Mouse (Mus musculus) midbrain, embryonic 10.5 days (tissue): Measurements from ENCODE around the gene Ms4a6c. TPM values are rescaled to one million over a fixed set of nuclear protein-coding genes. Genes with fewer than 3 reads are reported as not detected.
"Not testable (repeated sequence)": the region's sequence is repeated elsewhere in the genome, so short reads cannot be mapped to it uniquely, and the experiment has no call there.

Source experiments
- DNase-seq: peaks from one replicate; pipeline ENCODE4 v3.0.0-alpha.2; 2017; ENCODE audit warnings: low spot score
- H3K27ac ChIP-seq: fragments of 300-500 bp; sonication (generic); replicated peaks from 2 replicates; pipeline ENCODE4 v1.5.1; 2016; ENCODE audit warnings: mild to moderate bottlenecking
- H3K27me3 ChIP-seq: fragments of 300-500 bp; sonication (generic); 2 replicates; pipeline ENCODE4 v1.6.1; 2016; ENCODE audit warnings: low read depth, mild to moderate bottlenecking; ENCODE audit not compliant: poor library complexity, severe bottlenecking
- H3K36me3 ChIP-seq: fragments of 300-500 bp; sonication (generic); 2 replicates; pipeline ENCODE4 v1.6.1; 2016; ENCODE audit warnings: mild to moderate bottlenecking, moderate library complexity
- H3K4me1 ChIP-seq: fragments of 300-500 bp; sonication (generic); 2 replicates; pipeline ENCODE4 v1.6.1; 2016
- H3K4me3 ChIP-seq: fragments of 300-500 bp; sonication (generic); 2 replicates; pipeline ENCODE4 v1.5.1; 2016; ENCODE audit warnings: mild to moderate bottlenecking, moderate library complexity
- H3K9me3 ChIP-seq: fragments of 300-500 bp; sonication (generic); replicated peaks from 2 replicates; pipeline ENCODE4 v1.6.1; 2016; ENCODE audit warnings: mild to moderate bottlenecking
- WGBS: fragments of 180-500 bp; shearing (Covaris S2); methylation state at CpG from one replicate; pipeline ENCODE4 v1.1.7; 2016; 5-methylcytosine and 5-hydroxymethylcytosine counted together
- polyA plus RNA-seq: library from polyadenylated mRNA; unstranded; fragments of >200 nt; fragmentation: Nextera tagmentation; extraction: Ambion mirVana; gene quantifications from 2 replicates; pipeline ENCODE4 v1.2.1, GENCODE M21; 2016

The Ms4a6c gene
- 2.0 and 2.2 TPM in 2 replicates for polyA plus RNA-seq

DNA sequence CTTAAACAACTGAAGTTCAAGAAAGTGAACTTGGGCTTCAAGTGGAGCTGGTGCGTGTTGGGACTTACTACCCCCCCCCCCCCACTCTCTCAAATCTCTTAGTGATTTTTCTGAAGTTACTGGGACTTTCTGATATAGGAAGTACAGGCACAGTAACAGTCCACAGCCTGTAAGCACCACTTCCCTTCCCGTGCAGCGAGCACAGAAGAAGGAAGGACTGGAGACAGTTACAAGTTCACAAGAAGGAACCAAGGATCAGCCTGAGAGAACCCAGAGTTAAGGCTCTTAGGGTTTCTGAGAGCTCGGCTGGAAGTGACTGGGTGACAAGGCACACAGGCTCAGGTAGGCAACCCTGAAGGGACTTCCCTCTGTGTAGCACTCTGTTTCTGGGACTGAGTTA lies at the start of gene Ms4a6c:
Ms4a6c (plus strand) TSS at position 152 of the 400 bp plus-strand sequence.
- H3K9me3 ChIP-seq, H3K4me1 ChIP-seq, DNase-seq, H3K27ac ChIP-seq, H3K36me3 ChIP-seq, H3K4me3 ChIP-seq, H3K27me3 ChIP-seq: not testable (repeated sequence)
- WGBS, result 83% methylated on average over 4 of the region's 4 CpGs

DNA sequence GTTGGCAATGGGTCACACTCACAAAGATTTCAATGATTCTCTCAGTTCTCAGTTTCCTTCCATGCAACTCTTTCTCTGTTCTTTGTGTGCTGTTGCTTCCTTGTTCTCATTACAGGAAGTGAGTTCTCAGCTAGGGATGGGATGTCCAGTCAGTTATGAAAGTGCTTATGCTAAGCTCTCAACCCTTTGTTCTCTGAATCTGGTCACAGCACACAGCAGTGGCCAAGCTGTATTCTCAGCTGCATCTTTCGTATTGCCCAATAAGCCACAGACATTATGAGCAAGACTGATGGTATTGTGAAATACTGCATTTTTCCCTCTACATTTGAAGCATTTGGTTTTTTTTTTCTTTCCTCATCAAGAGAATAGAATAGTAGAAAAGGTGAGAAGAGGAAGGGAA lies 38.0 kb upstream of the Ms4a6c start:
- DNase-seq, H3K36me3 ChIP-seq, H3K27me3 ChIP-seq, H3K27ac ChIP-seq, H3K9me3 ChIP-seq, H3K4me3 ChIP-seq, H3K4me1 ChIP-seq: not testable (repeated sequence)
- 94% methylated on average over 1 of the region's 1 CpGs for WGBS

DNA sequence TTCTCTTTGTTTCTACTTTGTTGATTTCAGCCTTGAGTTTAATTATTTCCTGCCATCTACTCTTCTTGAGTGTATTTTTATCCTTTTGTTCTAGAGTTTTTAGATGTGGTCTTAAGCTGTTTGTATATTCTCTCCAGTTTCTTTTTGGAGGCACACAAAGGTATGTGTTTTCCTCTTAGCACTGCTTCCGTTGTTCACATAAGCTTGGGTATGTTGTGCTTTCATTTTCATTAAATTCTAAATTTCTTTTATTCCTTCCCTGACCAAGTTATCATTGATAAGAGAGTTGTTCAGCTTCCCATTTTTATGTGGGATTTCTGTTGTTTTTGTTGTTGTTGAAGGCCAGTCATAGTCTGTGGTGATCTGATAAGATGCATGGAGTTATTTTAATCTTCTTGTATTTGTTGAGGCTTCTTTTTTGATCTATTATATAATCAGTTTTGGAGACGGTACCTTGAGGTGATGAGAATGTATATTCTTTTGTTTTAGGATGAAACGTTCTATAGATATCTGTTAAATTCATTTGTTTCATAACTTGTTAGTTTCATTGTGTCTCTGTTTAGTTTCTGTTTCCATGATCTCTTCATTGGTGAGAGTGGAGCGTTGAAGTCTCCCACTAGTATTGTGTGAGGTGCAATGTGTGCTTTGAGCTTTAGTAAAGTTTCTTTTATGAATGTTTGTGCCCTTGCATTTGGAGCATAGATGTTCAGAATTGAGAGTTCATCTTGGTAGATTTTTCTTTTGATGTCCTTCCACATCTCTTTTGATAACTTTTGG lies 33.9 kb upstream of the Ms4a6c start:
- no peak overlapping the region for H3K4me3 ChIP-seq
- DNase-seq, result no peak
- WGBS, result 82% methylated on average over 4 of the region's 4 CpGs

DNA sequence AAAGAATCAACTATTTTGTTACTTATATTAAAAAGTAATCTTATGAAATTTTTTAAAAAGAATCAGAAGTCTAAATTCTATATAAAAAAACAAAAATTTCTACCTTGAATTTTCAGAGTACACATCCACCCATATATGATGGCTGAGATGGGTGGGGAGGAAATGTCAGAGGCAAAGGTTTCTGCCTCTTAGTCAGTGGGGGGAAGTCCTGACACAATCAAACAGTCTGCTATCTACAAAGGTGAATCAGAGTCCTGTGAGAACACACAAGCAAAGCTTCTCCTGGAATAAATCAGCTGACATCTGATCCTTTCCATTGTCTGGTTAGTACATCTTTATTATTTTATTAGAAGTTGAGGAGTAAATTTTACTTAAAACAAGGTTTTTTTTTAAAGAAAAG lies 25.8 kb upstream of the Ms4a6c start, which contains the start of gene Ms4a4b:
Ms4a4b (plus strand) TSS at position 216 of the 400 bp plus-strand sequence.
- no peaks in the 10 kb centered on the region for H3K36me3 ChIP-seq
- no peaks in the 10 kb centered on the region for H3K27me3 ChIP-seq
- DNase-seq, result no peak
- no peak within 1 kb of the TSS for H3K4me3 ChIP-seq
- no peaks in the 10 kb centered on the region for H3K4me1 ChIP-seq
- H3K9me3 ChIP-seq, result no peaks in the 10 kb centered on the region
- H3K27ac ChIP-seq, result no peak within 1 kb of the TSS

More for the DNA sequence above, 33.9 kb upstream of the Ms4a6c start:
- Histone ChIP-seq H3K36me3 (no peaks in the 10 kb centered on the region), H3K27ac (no peak overlapping the region), H3K4me1 (no peaks in the 10 kb centered on the region), H3K27me3 (no peaks in the 10 kb centered on the region), H3K9me3 (no peaks in the 10 kb centered on the region)

DNA sequence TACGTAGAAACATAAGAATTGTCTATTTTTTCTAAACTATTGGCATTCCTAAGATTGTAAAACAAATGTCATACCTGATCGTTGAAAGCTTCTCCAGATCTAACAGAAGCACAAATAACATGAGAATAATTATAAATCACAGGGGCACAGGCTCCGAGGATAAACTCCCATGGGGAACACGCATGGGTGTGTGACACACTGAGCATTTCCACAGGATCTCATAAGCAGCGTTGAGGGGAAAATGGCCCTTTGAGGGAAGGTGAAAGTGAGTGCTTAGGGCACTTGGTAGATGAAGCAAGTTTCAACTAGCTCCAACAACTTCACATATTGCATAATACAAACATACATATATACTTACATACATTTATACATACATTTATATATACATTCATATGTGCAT lies 25.2 kb upstream of the Ms4a6c start:
- no peaks in the 10 kb centered on the region for H3K36me3 ChIP-seq
- no peaks in the 10 kb centered on the region for H3K9me3 ChIP-seq
- no peak overlapping the region for H3K27ac ChIP-seq
- WGBS, result 89% methylated on average over 5 of the region's 5 CpGs
- no peaks in the 10 kb centered on the region for H3K27me3 ChIP-seq
- no peak for DNase-seq
- H3K4me1 ChIP-seq, result no peaks in the 10 kb centered on the region
- no peak overlapping the region for H3K4me3 ChIP-seq

DNA sequence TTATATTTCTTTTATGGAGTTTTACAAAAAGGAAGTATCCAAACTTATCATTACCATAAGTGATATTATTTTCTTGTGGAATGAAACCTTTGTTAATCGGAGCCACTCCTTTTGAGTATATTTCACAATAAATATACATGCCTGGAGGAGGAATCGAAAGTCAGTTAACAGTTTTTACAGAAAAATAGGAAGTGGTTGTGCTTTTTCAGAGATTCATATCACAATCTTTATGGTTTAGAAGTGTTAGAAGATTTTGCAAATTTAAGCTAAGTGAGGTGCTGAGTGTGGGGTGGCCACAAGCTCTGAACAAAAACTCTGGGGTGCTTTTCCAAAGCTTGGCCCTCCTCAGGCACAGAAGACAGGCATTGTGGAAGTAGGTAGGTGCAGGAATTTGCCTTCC lies 21.9 kb upstream of the Ms4a6c start:
- H3K4me3 ChIP-seq, result no peak overlapping the region
- no peak overlapping the region for H3K27ac ChIP-seq
- H3K27me3 ChIP-seq, result no peaks in the 10 kb centered on the region
- H3K9me3 ChIP-seq, result no peaks in the 10 kb centered on the region
- WGBS, result 89% methylated on average over 2 of the region's 2 CpGs
- H3K36me3 ChIP-seq, result no peaks in the 10 kb centered on the region
- H3K4me1 ChIP-seq, result no peaks in the 10 kb centered on the region
- no peak for DNase-seq

DNA sequence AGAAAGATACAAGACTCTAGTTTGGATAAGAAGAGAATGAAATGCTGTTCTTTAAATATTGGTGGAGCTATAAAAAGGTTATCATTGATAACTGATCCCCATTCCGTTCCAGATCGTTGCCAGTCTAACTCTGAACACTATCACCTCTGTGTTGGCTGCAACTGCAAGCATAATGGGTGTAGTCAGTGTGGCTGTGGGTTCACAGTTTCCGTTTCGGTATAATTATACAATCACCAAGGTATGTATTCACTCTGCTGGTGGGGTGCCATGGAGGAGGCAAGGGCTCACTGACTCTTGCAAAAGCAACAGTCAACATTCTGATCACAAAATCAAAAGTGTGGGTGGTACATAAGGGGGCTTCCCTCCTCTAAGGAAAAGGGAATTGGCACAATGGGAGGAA lies 10.1 kb upstream of the Ms4a6c start:
- H3K27me3 ChIP-seq, H3K36me3 ChIP-seq, DNase-seq, H3K4me3 ChIP-seq, H3K4me1 ChIP-seq, H3K27ac ChIP-seq, H3K9me3 ChIP-seq: not testable (repeated sequence)
- WGBS, result 78% methylated on average over 4 of the region's 4 CpGs

DNA sequence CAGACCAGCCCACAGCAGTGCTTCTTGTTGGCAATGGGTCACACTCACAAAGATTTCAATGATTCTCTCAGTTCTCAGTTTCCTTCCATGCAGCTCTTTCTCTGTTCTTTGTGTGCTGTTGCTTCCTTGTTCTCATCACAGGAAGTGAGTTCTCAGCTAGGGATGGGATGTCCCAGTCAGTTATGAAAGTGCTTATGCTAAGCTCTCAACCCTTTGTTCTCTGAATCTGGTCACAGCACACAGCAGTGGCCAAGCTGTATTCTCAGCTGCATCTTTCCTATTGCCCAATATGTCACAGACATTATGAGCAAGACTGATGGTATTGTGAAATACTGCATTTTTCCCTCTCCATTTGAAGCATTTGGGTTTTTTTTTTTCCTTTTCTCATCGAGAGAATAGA lies 4.4 kb upstream of the Ms4a6c start:
- not testable (repeated sequence) for H3K4me1 ChIP-seq, H3K36me3 ChIP-seq, H3K27ac ChIP-seq, DNase-seq, H3K4me3 ChIP-seq, H3K27me3 ChIP-seq, H3K9me3 ChIP-seq
- 33% methylated on average over 1 of the region's 1 CpGs for WGBS

DNA sequence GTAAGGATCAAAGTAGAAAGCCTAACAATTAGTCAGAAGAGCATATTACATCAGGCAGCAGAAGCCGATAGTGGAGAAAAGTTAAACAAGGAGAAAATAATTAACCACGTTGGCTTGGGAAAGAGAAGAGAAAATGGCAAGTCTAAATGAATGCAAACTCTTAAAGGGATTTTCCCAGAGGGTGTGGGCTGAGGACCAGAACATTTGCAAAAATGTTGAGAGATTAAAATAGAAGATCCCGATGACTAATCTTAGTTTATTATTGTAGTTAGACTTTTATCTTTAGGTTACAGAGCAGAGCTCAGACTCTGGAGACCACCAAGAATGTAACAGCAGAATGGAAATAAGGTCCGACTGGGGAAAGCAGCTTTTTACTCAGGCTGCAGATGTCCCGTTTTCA lies 2.7 kb upstream of the Ms4a6c start:
- H3K27ac ChIP-seq, result no peak overlapping the region
- 81% methylated on average over 5 of the region's 5 CpGs for WGBS
- no peaks in the 10 kb centered on the region for H3K9me3 ChIP-seq
- DNase-seq, result no peak
- no peaks in the 10 kb centered on the region for H3K4me1 ChIP-seq
- no peaks in the 10 kb centered on the region for H3K36me3 ChIP-seq
- H3K4me3 ChIP-seq, result no peak overlapping the region
- no peaks in the 10 kb centered on the region for H3K27me3 ChIP-seq

DNA sequence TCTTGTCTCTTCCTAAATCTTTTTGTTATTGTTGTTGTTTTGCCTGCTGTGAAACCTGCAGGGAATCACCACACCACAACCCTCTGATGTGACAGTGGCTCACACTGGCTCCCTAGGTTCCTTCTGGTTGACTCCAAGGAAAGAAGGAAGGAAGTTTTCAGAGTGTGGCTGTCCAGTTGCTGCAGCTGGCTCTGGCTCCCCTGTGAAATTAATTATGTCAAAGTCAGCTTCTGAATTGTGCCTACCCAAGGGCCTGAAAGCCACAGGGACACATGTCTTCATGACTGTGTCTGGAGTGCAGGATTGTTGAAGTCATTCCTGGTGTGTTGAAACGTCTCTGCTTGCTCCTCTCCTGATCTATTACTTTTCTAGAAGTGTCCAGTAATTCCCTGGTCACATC lies 805 bp upstream of the Ms4a6c start:
- WGBS, result 71% methylated on average over 1 of the region's 1 CpGs
- H3K27me3 ChIP-seq, H3K36me3 ChIP-seq, H3K9me3 ChIP-seq, DNase-seq, H3K4me1 ChIP-seq, H3K27ac ChIP-seq, H3K4me3 ChIP-seq: not testable (repeated sequence)

DNA sequence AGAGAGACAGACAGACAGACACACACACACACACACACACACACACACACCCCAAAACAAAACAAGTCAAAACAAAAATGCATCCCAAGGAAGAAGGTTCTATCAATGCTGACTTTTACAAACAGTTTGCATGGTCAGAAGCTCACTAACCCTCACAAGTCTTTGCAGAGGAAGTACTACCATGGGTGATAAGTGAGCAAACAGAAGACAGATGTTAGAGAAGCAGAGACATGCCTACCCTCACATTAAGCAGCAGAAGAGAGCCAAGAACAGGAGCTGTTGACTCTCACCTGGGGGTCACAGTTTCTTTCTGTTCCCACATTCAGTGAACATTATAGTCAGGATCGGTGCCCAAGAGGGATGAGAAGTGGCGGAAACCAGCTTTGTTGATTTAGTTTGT lies 10.5 kb downstream of the Ms4a6c start:
- Histone ChIP-seq H3K27ac (no peak overlapping the region), H3K36me3 (no peaks in the 10 kb centered on the region), H3K4me1 (no peaks in the 10 kb centered on the region), H3K9me3 (no peaks in the 10 kb centered on the region), H3K27me3 (no peaks in the 10 kb centered on the region), H3K4me3 (no peak overlapping the region)
- DNase-seq, result no peak
- 92% methylated on average over 2 of the region's 2 CpGs for WGBS

DNA sequence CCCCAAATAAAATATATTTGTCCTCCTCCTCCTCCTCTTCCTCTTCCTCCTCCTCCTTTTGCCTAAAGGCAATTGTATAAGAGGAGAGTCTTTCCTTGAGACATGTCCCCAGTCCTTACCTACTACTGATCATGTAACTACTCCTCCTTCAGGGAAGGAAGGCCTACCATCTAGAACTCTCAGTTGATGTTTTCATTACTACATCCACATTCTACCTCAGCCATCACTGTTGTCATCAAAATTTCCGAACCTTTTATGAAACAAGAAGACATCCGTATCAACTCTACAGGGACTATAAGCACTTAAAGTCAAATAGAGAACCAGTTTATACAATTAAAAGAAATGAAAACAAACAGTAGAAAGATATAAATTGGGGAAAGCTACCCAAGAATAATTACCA lies 13.5 kb downstream of the Ms4a6c start:
- Histone ChIP-seq H3K4me3 (no peak overlapping the region), H3K36me3 (no peaks in the 10 kb centered on the region), H3K27ac (no peak overlapping the region), H3K4me1 (no peaks in the 10 kb centered on the region), H3K9me3 (no peaks in the 10 kb centered on the region), H3K27me3 (no peaks in the 10 kb centered on the region)
- WGBS, result 93% methylated on average over 2 of the region's 2 CpGs
- DNase-seq, result no peak

DNA sequence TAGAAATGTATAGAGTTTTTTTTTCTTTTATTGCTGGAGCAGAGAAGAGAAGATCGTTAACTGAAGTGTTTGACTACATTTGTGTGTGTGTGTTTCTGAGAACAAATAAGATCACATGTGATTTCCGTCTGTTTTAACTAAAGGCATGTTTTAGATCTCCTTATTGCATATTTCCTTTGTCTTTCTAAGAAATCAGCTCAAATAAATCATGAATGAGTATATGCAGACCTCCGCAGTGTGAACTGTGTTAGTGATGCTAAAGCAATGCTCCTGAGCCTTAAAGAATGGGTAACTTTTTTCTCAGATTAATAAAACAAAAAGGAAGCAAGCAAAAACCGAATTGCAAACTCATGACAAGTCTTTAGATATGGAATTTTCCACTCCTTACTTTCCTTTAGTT lies 14.8 kb downstream of the Ms4a6c start:
- Histone ChIP-seq H3K4me1 (no peaks in the 10 kb centered on the region), H3K9me3 (no peaks in the 10 kb centered on the region), H3K36me3 (no peaks in the 10 kb centered on the region), H3K27ac (no peak overlapping the region), H3K27me3 (no peaks in the 10 kb centered on the region), H3K4me3 (no peak overlapping the region)
- DNase-seq, result no peak
- 87% methylated on average over 4 of the region's 4 CpGs for WGBS

DNA sequence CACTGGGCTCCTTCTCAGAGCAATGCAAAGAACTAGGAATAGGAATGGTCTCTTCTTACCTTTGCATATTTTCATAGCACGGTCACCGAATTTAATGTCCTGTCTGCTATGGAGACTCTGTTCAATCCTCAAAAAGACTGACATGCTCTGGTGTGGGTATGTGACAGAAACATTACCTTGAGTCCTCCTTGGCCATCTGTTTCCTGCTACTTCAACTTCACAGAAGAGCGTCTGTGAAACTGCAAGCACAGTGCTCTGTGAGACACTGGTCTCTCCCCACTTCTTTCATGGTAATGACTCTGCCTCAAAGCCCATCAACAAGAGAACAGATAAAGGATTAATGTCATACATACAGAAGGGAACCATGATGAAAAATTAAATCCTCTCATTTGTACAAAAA lies 15.2 kb downstream of the Ms4a6c start:
- Histone ChIP-seq H3K27ac (no peak overlapping the region), H3K27me3 (no peaks in the 10 kb centered on the region), H3K36me3 (no peaks in the 10 kb centered on the region), H3K4me1 (no peaks in the 10 kb centered on the region), H3K4me3 (no peak overlapping the region), H3K9me3 (no peaks in the 10 kb centered on the region)
- 89% methylated on average over 3 of the region's 3 CpGs for WGBS
- no peak for DNase-seq
